Mouse (Mus musculus): ENCODE results near the gene Cisd3. TPM values are rescaled to one million over a fixed set of nuclear protein-coding genes. Genes with fewer than 3 reads are reported as not detected.
"Not testable (repeated sequence)": the region's sequence is repeated elsewhere in the genome, so short reads cannot be mapped to it uniquely, and the experiment has no call there.

The Cisd3 gene
- 13.4 and 19.0 TPM in 2 replicates for polyA plus RNA-seq (2014; fragmentation: Nextera tagmentation; extraction: Ambion mirVana)

DNA sequence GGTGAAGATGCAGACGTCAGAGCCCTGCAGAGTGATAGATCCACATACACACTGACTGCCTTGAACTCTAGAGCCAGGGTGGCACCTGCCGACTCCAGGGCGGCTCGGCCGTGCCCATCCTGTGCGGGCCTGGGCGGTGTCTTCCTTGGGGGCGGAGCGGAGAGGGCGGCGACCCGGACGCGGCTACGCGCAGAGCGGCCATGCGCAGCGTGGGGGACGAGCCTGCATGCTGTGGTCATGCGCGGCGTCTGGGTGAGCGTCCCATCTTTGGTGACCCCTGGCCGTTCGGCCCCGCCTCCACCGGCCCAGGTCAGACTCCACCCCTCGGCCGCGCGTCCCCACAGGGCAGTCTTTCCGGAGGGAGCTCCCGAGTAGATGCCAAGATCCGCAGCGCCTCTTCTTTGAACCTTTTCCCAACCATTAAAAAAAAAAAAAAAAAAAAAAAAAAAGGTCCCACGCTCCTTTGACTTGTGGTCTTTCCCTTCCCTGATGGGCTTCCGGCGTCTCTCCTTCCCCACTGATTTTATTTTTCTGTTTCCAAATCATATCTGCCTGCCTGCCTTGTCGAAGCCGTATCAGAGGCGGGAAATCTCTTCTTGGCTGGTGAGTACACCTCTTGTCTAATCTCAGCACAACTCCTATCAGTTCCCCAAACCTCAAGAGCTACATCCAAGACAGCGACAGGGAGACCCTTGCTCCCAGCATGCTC lies at the start of gene Cisd3:
TSS of gene Cisd3 (plus strand) at position 214 of the 709 bp plus-strand sequence.
- WGBS = 1% methylated on average over 42 of the region's 43 CpGs
- Histone ChIP-seq H3K4me3 (ENCODE audit: low read depth, low read length) (peak within 1 kb of the TSS; percentile 34), H3K27me3 (ENCODE audit: control insufficient read depth, insufficient read depth, low read length) (no peaks in the 10 kb centered on the region), H3K9ac (ENCODE audit: low read length) (peak within 1 kb of the TSS; percentile 51), H3K4me2 (peak within 1 kb of the TSS; percentile 64), H3K9me3 (ENCODE audit: control insufficient read depth, low read length) (no peaks in the 10 kb centered on the region), H3K27ac (ENCODE audit: low read depth, low read length) (no peak within 1 kb of the TSS), H3K36me3 (ENCODE audit: control insufficient read depth, insufficient read depth, low read length) (peaks cover 7% of the 10 kb centered on the region), H3K4me1 (ENCODE audit: control insufficient read depth, insufficient read depth, low read length) (peaks cover 6% of the 10 kb centered on the region)
- ATAC-seq (ENCODE audit: low FRiP score) (peak; percentile 82), DNase-seq (ENCODE audit: low spot score, missing footprints) (no peak)

DNA sequence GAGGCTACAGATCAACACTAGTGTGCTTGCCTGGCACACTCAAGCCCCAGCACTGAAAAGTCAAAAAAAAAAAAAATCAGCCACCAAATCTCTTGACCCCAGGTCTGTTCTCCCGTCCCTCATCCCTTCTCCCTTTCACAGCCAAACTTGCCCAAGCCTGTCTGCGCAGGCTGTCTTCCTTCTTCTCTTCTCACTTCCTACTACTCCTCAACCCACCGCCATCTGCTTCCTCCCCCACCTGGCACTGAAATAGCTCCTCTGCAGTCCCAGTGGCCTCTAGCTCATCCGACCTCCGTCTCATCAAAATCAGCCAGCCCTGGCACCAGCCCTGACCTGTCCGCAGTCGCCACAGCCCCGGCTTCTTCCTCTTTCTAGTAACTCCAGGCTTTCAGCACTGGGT lies 44.0 kb upstream of the Cisd3 start:
- 66% methylated on average over 8 of the region's 8 CpGs for WGBS
- ATAC-seq (ENCODE audit: low FRiP score) = no peak
- Histone ChIP-seq H3K9me3 (ENCODE audit: control insufficient read depth, low read length) (no peaks in the 10 kb centered on the region), H3K4me1 (ENCODE audit: control insufficient read depth, insufficient read depth, low read length) (no peaks in the 10 kb centered on the region), H3K27me3 (ENCODE audit: control insufficient read depth, insufficient read depth, low read length) (no peaks in the 10 kb centered on the region), H3K4me3 (ENCODE audit: low read depth, low read length) (no peak overlapping the region), H3K4me2 (no peak overlapping the region), H3K36me3 (ENCODE audit: control insufficient read depth, insufficient read depth, low read length) (no peaks in the 10 kb centered on the region), H3K9ac (ENCODE audit: low read length) (no peak overlapping the region), H3K27ac (ENCODE audit: low read depth, low read length) (no peak overlapping the region)
- DNase-seq (ENCODE audit: low spot score, missing footprints) = peak; percentile 37

DNA sequence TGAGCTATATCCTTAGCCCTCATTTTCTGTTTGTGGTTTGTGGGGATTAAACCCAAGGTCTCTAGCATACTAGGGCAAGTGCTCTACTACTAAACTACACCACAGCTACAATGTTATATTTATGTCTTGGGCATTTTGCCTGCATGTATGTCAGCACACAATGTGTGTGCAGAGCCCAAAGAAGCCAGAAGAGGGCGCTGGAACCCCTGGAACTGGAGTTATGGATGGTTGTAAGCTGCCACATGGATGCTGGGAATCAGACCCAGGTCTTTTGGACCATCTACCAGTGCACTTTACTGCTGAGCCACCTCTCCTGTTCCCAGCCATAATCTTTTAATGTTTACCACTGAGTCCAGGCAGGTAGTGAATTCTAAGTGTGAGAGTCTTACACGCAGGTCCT lies 42.9 kb upstream of the Cisd3 start:
- Histone ChIP-seq H3K27ac (ENCODE audit: low read depth, low read length) (no peak overlapping the region), H3K36me3 (ENCODE audit: control insufficient read depth, insufficient read depth, low read length) (no peaks in the 10 kb centered on the region), H3K4me2 (no peak overlapping the region), H3K27me3 (ENCODE audit: control insufficient read depth, insufficient read depth, low read length) (no peaks in the 10 kb centered on the region), H3K9ac (ENCODE audit: low read length) (no peak overlapping the region), H3K9me3 (ENCODE audit: control insufficient read depth, low read length) (no peaks in the 10 kb centered on the region), H3K4me1 (ENCODE audit: control insufficient read depth, insufficient read depth, low read length) (no peaks in the 10 kb centered on the region), H3K4me3 (ENCODE audit: low read depth, low read length) (no peak overlapping the region)
- ATAC-seq (ENCODE audit: low FRiP score) (no peak), DNase-seq (ENCODE audit: low spot score, missing footprints) (peak; percentile 37)
- 52% methylated on average over 2 of the region's 2 CpGs for WGBS

DNA sequence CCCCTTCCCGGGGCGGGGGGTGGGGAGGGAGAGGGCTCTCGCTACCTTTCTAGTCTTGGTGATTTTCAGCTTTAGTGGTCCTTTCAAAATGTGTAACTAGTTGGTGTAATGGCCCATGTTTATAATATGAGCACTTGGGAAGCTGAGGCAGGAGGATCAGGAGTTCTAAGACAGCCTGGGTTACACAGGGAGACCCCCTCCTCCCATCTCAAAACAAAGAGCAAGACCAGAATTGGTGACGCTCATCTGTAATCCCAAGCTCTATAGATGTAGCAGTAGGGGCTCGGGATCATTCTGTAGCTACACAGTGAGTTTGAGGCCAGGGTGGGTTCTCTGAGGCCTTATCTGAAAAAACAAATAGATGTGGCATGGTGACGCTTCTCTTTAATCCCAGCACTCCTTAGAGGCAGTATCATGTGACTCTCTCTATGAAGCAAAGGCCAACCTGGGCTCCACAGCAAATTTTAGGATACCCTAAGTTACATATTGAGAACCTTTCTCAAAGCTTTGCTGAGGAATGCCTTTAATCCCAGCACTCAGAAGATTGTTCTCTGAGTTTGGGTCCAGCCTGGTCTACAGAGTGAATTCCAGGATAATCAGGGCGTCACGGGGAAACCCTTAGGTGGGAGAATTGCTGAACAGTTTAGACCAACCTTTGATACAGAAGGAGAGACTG lies 42.1 kb upstream of the Cisd3 start:
- H3K36me3 ChIP-seq (ENCODE audit: control insufficient read depth, insufficient read depth, low read length) = no peaks in the 10 kb centered on the region
- H3K4me3 ChIP-seq (ENCODE audit: low read depth, low read length) = no peak overlapping the region
- WGBS = 83% methylated on average over 8 of the region's 8 CpGs
- no peak overlapping the region for H3K27ac ChIP-seq (ENCODE audit: low read depth, low read length)
- no peaks in the 10 kb centered on the region for H3K9me3 ChIP-seq (ENCODE audit: control insufficient read depth, low read length)
- no peak overlapping the region for H3K4me2 ChIP-seq
- DNase-seq (ENCODE audit: low spot score, missing footprints) = peak; percentile 77
- ATAC-seq (ENCODE audit: low FRiP score) = no peak
- no peak overlapping the region for H3K9ac ChIP-seq (ENCODE audit: low read length)
- no peaks in the 10 kb centered on the region for H3K4me1 ChIP-seq (ENCODE audit: control insufficient read depth, insufficient read depth, low read length)
- H3K27me3 ChIP-seq (ENCODE audit: control insufficient read depth, insufficient read depth, low read length) = no peaks in the 10 kb centered on the region

DNA sequence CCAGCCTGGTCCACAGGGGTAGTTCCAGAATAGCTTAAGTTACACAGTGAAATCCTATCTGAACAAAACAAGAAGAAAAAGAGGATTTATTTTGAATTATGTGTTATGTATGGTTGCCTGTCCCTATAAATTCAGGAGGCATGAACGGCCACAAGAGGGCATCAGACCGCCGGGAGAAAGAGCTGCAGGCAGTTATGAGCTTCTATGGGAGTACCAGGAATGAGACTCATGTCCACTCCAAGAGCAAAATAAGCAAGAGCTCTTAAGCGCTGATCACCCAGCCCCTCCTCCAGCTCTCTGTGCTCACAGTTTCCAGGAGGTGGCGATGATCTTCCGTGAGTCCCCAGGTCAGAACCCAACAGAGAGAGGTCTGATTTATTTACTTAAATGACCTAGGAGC lies 40.8 kb upstream of the Cisd3 start:
- ATAC-seq (ENCODE audit: low FRiP score) (no peak), DNase-seq (ENCODE audit: low spot score, missing footprints) (peak; percentile 95)
- no peaks in the 10 kb centered on the region for H3K27me3 ChIP-seq (ENCODE audit: control insufficient read depth, insufficient read depth, low read length)
- no peak overlapping the region for H3K4me2 ChIP-seq
- no peak overlapping the region for H3K27ac ChIP-seq (ENCODE audit: low read depth, low read length)
- no peaks in the 10 kb centered on the region for H3K9me3 ChIP-seq (ENCODE audit: control insufficient read depth, low read length)
- WGBS = 3% methylated on average over 6 of the region's 6 CpGs
- H3K9ac ChIP-seq (ENCODE audit: low read length) = no peak overlapping the region
- no peak overlapping the region for H3K4me3 ChIP-seq (ENCODE audit: low read depth, low read length)
- no peaks in the 10 kb centered on the region for H3K4me1 ChIP-seq (ENCODE audit: control insufficient read depth, insufficient read depth, low read length)
- H3K36me3 ChIP-seq (ENCODE audit: control insufficient read depth, insufficient read depth, low read length) = no peaks in the 10 kb centered on the region

DNA sequence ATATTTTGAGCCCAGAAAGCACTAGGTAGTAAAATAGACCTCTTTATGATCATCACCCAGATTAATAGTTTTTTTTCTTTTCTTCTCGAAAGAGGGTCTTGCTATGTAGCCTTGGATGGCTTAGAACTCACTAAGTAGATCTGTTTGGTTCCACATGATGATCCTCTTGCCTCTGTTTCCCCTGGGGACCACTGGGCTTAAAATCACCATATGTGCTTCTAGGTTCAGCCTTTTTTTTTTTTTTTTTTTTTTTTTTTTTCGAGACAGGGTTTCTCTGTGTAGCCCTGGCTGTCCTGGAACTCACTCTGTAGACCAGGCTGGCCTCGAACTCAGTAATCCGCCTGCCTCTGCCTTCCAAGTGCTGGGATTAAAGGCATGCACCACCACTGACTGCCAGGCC lies 37.1 kb upstream of the Cisd3 start:
- ATAC-seq (ENCODE audit: low FRiP score) = not testable (repeated sequence)
- WGBS = 83% methylated on average over 3 of the region's 4 CpGs

DNA sequence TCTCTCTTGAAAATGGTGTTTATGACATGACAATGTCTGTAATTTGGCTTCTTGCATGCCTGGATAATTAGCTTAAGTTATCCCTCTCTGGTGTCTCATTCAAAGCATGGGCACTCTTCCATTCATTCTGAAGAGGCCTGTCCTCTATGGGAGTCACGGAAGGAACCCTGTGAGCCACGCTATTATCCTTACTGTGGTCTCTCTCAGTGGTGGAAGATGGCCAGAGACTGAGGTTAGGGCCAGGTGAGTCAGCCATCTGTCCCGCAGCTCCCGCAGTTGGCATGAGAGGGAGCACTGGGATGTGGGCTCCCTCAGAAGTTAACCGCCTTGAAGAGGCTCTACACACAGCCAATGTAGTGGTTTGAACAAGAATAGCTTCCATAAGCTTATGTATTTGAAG lies 35.3 kb upstream of the Cisd3 start:
- Histone ChIP-seq H3K27ac (ENCODE audit: low read depth, low read length) (no peak overlapping the region), H3K9me3 (ENCODE audit: control insufficient read depth, low read length) (no peaks in the 10 kb centered on the region), H3K27me3 (ENCODE audit: control insufficient read depth, insufficient read depth, low read length) (no peaks in the 10 kb centered on the region), H3K9ac (ENCODE audit: low read length) (no peak overlapping the region), H3K4me2 (no peak overlapping the region), H3K4me1 (ENCODE audit: control insufficient read depth, insufficient read depth, low read length) (no peaks in the 10 kb centered on the region), H3K4me3 (ENCODE audit: low read depth, low read length) (no peak overlapping the region), H3K36me3 (ENCODE audit: control insufficient read depth, insufficient read depth, low read length) (no peaks in the 10 kb centered on the region)
- DNase-seq (ENCODE audit: low spot score, missing footprints) = peak; percentile 73
- 57% methylated on average over 5 of the region's 5 CpGs for WGBS
- ATAC-seq (ENCODE audit: low FRiP score) = no peak

More for the DNA sequence above, 37.1 kb upstream of the Cisd3 start:
- H3K9ac ChIP-seq (ENCODE audit: low read length); H3K4me1 ChIP-seq (ENCODE audit: control insufficient read depth, insufficient read depth, low read length); H3K9me3 ChIP-seq (ENCODE audit: control insufficient read depth, low read length); H3K4me2 ChIP-seq; H3K4me3 ChIP-seq (ENCODE audit: low read depth, low read length); H3K27me3 ChIP-seq (ENCODE audit: control insufficient read depth, insufficient read depth, low read length); H3K27ac ChIP-seq (ENCODE audit: low read depth, low read length); DNase-seq (ENCODE audit: low spot score, missing footprints); H3K36me3 ChIP-seq (ENCODE audit: control insufficient read depth, insufficient read depth, low read length): not testable (repeated sequence)

DNA sequence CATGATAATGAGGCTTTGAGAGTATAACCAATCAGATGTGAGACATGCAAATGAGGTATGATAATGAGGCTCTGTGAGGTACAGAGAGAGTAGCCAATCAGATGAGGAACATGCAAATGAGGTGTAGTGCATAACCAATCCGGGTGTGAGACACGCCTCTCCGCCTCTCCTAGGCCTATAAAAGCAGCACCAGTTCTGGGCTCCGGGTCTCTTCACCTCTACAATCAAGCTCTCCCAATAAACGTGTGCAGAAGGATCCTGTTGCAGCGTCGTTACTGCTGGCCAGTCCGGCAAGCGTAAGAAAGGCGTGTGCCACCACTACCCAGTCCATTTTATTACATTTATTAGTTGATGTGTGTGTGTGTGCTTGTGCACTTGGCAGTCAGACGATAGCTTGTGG lies 32.2 kb upstream of the Cisd3 start:
- not testable (repeated sequence) for DNase-seq (ENCODE audit: low spot score, missing footprints); ATAC-seq (ENCODE audit: low FRiP score); H3K9ac ChIP-seq (ENCODE audit: low read length); H3K4me2 ChIP-seq; H3K27me3 ChIP-seq (ENCODE audit: control insufficient read depth, insufficient read depth, low read length); H3K9me3 ChIP-seq (ENCODE audit: control insufficient read depth, low read length); H3K27ac ChIP-seq (ENCODE audit: low read depth, low read length); H3K4me3 ChIP-seq (ENCODE audit: low read depth, low read length); H3K36me3 ChIP-seq (ENCODE audit: control insufficient read depth, insufficient read depth, low read length); H3K4me1 ChIP-seq (ENCODE audit: control insufficient read depth, insufficient read depth, low read length)
- WGBS = 94% methylated on average over 11 of the region's 11 CpGs

DNA sequence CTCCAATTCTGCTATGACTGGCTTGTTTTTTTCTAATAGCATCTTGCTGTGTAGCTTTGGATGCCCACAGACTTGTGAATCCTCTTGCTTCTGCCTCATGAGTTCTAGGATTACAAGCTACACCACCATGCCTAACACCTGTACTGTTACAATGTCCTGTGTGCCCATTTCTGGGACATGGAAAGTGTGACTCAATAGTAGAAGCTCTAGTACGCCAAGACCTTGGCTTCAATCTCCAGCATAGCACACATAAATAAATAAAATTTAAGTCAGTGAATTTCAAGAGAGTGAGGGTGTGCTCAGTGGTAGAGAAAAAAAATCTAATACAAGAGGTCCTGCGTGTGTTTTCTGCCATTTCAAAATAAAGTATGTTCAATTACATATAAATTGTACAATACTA lies 31.4 kb upstream of the Cisd3 start:
- ATAC-seq (ENCODE audit: low FRiP score) = no peak
- Histone ChIP-seq H3K9ac (ENCODE audit: low read length) (no peak overlapping the region), H3K4me2 (no peak overlapping the region), H3K4me1 (ENCODE audit: control insufficient read depth, insufficient read depth, low read length) (peaks cover 2% of the 10 kb centered on the region; the same call in 1 of the 2 replicates), H3K27me3 (ENCODE audit: control insufficient read depth, insufficient read depth, low read length) (peaks cover 5% of the 10 kb centered on the region), H3K9me3 (ENCODE audit: control insufficient read depth, low read length) (no peaks in the 10 kb centered on the region), H3K36me3 (ENCODE audit: control insufficient read depth, insufficient read depth, low read length) (no peaks in the 10 kb centered on the region), H3K4me3 (ENCODE audit: low read depth, low read length) (no peak overlapping the region), H3K27ac (ENCODE audit: low read depth, low read length) (no peak overlapping the region)
- WGBS = 94% methylated on average over 2 of the region's 2 CpGs
- peak; percentile 59 for DNase-seq (ENCODE audit: low spot score, missing footprints)

Data from midbrain, embryonic 11.5 days (tissue).